Mouse (Mus musculus): ENCODE results near the gene Ablim1.

Ablim1 gene

GRCm38 (mm10) chr19:57093698-57094004 is 221.1 kb downstream of the Ablim1 start:
- no peak for DNase-seq

DNA sequence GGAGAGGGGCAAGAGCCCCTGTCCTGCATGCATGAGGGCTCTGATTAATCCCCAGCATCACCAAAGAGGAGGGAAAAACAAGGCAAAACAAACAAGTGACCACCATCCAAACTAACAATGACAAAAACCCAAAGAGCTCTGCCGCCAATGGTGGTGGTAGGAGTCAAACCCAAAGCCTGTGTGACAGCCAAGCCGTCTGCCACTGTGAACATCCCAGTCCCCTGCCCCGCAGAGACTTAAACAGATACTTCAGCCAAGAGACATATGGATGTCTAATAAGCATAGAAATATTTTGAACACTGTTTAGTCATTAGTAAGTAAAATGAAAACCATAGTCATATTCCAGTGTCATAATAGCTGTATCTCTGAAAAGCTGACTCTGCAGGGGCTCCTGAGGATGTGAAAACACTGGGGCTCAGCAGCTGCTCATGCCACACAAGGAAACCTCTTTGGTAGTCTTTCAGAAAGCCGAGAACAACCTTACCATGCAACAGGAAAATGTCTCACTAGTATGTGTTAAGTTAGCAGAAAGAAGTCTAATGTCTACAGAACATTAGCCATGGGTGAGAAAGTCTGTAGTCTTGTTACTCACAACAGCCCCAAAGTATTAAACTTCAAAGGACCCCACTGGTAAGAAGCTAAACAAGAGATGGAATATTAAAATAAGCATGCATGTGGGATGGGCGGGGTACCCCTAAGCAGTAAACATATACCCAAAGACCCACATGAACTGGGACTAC is 221.6 kb downstream of the Ablim1 start:
- DNase-seq: no peak

DNA sequence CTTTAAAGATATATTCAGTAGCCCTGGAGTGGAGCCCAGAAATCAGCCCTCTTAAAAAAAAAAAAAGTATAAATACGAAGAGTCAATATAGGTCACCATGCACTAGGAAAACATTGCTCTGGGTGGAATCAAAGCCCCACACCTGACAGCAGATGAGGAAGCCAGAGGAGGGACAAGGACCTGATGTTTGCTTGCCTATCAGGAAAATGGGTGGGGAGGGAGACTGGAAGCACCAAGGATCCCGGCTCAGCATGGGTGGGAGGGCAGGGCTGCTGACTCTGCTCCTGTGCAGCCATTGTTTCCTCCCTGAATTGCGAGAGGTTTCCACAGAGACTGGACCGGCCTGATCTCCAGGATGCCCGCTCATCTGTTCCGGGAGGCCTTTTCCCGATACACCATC is 223.4 kb downstream of the Ablim1 start:
- no peak for DNase-seq

DNA sequence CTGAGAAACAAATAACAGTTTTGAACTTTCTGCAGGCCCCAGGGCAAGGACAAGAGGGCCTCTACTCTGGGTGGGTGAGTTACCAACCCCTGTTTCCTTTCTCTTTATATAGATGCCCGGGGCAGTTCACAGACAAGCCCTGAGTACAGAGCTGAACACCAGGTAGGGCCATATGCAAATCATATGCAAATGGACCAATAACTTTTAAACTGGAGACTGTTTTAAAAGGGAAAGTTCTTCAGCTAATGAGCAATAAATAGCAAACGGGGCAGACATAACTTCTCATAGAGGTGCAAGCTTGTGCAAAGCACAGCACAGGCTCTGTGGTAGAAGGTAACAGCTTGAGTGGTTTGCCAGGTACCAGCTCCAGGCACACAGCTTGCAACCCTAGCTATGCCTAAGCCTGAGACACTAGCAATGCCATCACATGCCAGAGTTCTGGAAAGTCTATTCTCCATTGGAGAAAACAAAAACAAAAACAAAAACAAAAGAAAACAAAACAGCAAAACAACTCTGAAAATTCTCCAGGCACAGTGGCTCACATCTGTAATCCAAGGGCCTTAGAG is 225.8 kb downstream of the Ablim1 start:
- DNase-seq: no peak

GRCm38 (mm10) chr19:57084520-57085166 is 230.1 kb downstream of the Ablim1 start:
- DNase-seq: no peak

- DNase-seq: no peak
Observed at GRCm38 (mm10) chr19:57083887-57084286, 230.8 kb downstream of the Ablim1 start.

DNA sequence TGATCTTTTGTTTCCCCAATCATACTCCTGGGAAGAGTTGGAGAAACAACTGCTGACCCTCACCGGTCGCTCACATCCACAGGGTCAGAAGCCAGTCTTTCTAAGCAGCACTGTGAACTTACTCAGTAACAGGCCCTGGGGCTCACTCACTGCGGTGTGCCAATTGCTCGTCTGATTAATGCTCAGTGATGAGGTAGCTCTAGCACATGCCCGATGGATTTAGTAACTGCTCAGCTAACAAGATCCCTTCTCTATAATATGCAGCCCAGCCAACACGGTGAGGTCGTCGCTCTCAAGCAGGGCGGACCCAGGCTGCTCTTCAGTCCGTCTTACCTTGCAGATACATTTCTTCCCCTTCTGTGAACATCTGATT is 231.6 kb downstream of the Ablim1 start:
- no peak for DNase-seq

DNA sequence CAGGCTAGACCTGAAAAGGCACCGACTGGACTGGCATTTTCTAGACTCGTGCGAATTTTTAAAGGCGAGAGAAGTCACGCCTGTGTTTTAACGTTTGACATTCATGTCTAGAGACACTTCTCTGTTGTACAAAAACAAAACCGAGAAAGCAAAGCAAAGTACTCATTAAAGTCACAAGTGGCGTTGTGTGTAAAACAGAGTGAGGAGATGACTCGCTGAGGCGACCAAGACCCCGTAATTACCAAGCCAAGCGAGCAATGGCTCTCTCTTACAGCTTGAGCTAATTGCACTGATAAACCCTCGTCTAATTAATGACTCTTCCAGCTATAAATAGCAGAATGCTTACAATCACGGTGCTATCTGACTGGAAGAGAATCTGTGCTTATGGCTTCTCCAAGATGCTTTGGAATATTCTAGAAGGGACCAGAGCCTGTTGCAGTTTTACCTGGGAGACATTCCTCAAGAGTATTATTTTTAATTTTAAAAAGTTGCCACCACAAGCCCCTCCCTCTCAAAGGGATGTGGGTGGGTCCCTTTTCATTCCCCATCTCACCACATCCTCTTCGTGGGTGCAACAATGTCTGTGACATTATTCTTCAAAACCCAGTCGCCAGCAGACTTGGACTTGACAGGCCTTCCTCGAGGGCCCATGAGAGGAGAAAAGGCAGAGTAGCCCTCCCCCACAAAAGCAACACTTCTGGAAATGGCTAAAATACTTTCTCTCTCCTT is 232.1 kb downstream of the Ablim1 start:
- DNase-seq: no peak

GRCm38 (mm10) chr19:57081536-57081935 is 233.2 kb downstream of the Ablim1 start:
- DNase-seq: no peak

DNA sequence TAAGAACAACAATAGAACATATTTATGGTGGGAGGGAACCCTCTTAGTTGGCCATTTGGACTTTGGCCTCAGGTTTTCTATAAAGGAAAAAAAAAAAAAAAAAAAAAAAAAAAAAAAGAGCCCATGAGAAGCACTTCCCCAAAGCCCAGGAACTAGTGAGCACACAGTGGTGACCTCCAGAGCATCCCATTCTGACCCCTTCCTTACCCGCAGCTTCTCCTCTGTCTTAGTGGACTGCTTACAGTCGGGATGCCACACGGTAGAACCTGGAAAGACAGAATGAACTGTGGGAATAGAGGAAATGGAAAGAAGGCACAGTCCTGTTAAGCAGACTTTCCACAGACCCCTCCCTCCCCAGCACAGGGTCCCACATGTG is 235.1 kb downstream of the Ablim1 start:
- DNase-seq: no peak

GRCm38 (mm10) chr19:57078867-57079605 is 235.7 kb downstream of the Ablim1 start:
- no peak for DNase-seq

- DNase-seq: no peak
Observed at GRCm38 (mm10) chr19:57077826-57078699, 236.7 kb downstream of the Ablim1 start.

DNA sequence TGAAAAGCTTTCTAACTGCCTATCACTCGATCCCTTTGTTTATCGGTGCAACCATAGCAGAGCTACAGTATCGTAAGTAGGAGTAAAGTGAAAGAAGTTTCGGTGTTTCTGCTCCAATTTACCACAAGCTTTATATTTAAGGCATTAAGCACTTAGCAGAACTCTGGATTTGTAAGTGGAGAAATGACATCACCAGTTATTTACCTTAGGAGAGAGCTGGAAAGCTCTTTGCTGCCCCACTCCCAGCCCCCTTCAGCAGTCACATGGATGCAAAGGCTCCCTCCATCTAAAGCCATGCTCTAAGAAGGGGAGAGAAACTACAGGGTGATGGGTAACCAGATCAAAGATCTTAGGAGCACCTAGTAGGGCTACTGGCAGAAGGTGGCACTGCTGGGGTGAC is 241.3 kb downstream of the Ablim1 start:
- no peak for DNase-seq

GRCm38 (mm10) chr19:57072756-57073155 is 242.0 kb downstream of the Ablim1 start:
- peak; percentile 59 to 69 for DNase-seq

- DNase-seq: no peak
Observed at GRCm38 (mm10) chr19:57067108-57067613, 247.6 kb downstream of the Ablim1 start.

GRCm38 (mm10) chr19:57066313-57066712 is 248.4 kb downstream of the Ablim1 start:
- DNase-seq: peak; percentile 77

DNA sequence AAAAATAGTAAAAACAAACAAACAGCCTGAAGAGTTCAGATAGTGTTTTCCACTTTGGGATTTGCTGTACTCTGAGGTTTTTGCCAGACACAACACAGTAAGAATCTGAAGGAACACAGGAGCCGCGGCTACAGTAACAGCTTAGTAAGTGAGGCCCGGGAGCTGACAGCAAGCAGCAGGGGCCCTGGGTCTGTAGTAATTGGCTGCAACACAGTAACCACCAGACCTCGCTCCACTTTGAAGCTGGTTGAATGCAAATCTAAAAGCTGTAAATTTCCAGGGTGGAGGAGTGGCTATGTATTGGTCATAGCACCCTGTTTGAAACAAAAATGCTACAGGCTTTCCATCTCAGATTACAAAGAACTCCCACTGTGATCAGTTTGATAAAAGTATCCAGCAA is 252.0 kb downstream of the Ablim1 start:
- no peak for DNase-seq

DNA sequence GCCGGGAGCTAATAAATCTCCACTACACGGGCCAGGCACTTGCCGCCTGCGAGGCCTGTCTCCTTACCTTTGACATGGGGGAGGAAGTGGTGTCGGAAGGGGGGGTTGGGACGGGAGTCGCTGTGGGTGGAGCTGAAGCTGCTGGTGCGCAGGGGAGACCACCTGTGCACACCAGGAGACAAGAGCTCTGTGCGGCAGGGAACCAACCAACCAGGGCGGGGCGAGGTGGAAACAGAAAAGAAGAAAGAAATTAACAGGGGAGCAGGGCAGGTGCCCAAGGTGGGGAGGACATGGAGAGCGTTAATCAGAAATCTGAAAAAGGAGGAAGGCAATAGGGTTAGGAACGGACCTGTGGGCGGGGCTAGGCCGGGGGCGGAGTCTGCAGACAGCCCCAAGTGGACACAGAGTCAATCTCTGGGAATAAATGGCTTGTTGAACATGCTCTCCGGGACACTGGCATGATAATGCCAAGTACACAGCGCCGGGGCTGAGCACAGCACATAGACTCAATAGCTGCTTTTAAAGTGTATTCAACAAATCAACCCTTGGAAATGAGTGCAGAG is 255.6 kb downstream of the Ablim1 start:
- DNase-seq: no peak

GRCm38 (mm10) chr19:57057568-57057967 is 257.2 kb downstream of the Ablim1 start:
- peak; percentile 29 to 44 for DNase-seq

DNA sequence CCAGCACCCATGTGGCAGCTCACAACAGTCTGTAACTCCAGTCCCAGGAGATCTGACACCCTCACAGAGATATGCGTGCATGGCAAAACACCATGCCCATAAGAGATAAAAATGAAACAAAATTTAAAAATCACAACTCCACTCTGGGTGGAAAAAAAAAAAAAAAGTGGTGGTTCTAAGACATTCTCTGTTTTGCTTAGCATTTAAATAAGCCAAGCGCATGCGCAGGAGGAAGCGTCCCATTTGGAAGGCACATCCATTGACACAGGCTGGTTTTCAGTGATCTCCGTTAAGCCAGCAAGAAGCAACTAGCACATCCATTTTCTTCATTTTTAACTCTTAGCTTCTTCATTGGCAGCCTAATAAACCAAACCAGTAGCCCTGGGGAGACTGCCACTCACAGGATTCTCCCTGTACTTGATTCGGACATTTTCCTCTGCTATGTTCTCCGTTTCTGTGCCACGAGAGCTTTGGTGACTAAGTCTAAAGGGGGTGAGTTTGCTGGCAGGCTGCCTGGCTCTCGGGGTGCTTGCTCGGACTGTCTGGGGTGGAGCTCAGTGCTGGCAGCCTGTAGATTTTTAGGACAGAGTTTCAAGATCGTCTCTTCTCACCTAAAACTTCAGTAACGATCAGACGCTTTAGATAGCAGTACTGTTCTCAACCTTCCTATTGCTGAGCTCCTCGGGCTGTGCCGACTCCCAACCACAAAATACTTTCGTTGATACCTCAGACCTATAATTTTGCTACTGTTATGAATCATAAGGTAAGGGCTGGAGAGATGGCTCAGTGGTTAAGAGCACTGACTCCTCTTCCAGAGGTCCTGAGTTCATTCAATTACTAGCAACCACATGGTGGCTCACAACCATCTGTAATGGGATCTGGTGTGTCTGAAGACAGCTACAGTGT is 259.3 kb downstream of the Ablim1 start:
- no peak for DNase-seq

Data from B cell, adult 2 months (primary cell).